Mouse (Mus musculus) retina, adult 2 months (tissue): Measurements from ENCODE around the gene Spats2.

Experiments used
- DNase-seq: peaks from one replicate; pipeline ENCODE4 v3.0.0-alpha.2; 2012; ENCODE audit warnings: low read depth, low spot score

The Spats2 gene

DNA sequence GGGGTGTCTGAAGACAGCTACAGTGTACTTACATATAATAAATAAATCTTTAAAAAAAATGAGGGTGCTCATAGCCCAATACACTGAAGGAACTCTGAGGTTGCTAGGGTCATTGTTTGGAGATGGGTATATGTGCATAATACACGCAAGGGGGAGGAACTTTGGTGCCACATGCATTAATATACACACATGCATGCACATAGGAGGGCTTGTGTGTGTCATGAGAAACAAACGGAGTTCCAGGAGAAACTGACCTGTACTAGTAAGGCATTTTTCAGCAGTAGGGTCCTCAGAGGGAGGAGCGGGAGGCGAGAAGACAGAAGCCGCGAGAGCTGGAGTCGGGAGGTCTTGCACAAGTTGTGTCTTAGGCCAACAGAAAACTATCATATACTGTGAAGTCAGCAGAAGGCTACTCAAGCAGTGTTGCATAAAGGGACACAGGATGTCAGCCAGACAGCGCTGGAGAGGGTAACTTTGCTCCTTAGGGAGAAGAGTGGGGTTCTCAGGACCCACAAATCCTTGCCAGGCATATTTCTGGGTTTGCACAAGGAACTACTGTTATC lies 133.5 kb downstream of the Spats2 start:
- no peak for DNase-seq

DNA sequence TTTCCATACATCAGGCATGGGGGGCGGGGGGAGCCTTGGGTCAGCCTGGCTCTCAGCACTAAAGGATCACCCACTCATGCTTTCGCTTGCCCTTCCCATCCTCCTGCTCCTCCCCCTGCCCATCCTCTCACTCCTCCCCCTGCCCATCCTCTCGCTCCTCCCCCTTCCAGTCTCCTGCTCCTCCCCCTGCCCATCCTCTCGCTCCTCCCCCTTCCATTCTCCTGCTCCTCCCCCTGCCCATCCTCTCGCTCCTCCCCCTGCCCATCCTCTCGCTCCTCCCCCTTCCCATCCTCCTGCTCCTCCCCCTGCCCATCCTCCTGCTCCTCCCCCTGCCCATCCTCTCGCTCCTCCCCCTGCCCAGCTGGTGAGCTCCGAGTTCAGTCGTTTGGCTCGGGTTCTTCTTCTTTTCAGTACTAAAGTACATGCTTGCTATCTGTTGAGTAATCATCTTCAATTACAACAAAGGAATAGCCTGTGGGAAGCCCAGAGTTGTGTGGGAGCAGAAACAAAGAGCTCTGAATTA lies 134.1 kb downstream of the Spats2 start:
- peak; percentile 75 for DNase-seq

DNA sequence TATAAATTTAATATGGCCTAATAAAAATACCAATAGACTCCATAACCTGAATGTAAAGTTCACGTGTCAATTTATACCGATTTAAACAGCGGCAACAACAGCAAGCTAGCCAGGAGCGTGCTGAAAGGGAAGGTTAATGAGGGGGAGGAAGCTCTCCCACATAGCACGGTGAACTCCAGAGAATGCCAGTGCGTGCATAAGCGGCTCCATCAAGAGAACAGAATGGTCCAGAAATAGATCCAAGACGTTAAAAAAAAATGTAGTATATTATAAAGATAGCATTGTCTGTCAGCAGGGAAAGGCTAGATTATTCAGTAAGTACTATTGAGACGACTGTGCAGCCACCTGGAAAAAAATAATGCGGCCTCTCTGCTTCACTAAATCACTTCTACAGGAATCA lies 137.0 kb downstream of the Spats2 start:
- DNase-seq: no peak
